Mouse (Mus musculus) limb, embryonic 13.5 days (tissue): ENCODE results near the gene Cdh6. TPM values are rescaled to one million over a fixed set of nuclear protein-coding genes. Genes with fewer than 3 reads are reported as not detected.

Experiments
- ATAC-seq: fragments of 200-750 bp; cut with Nextera tagmentation; 2 replicates; pipeline ENCODE4 v1.8.0; 2017; ENCODE audit warnings: low read depth, moderate number of reproducible peaks, moderate TSS enrichment; ENCODE audit not compliant: low FRiP score
- H3K27ac ChIP-seq: fragments of 300-500 bp; sonication (generic); 2 replicates; pipeline ENCODE4 v1.5.1; 2015; ENCODE audit warnings: inconsistent platforms, mild to moderate bottlenecking, moderate library complexity
- H3K27me3 ChIP-seq: fragments of 300-500 bp; sonication (generic); 2 replicates; pipeline ENCODE4 v1.6.1; 2015; ENCODE audit warnings: mild to moderate bottlenecking, inconsistent platforms
- H3K36me3 ChIP-seq: fragments of 300-500 bp; sonication (generic); 2 replicates; pipeline ENCODE4 v1.6.1; 2015; ENCODE audit warnings: inconsistent platforms, mild to moderate bottlenecking, moderate library complexity
- H3K4me1 ChIP-seq: fragments of 300-500 bp; sonication (generic); 2 replicates; pipeline ENCODE4 v1.6.1; 2015; ENCODE audit warnings: inconsistent platforms
- H3K4me2 ChIP-seq: fragments of 300-500 bp; sonication (generic); replicated peaks from 2 replicates; pipeline ENCODE4 v1.6.1; 2015; ENCODE audit warnings: inconsistent platforms, mild to moderate bottlenecking, moderate library complexity
- H3K4me3 ChIP-seq: fragments of 300-500 bp; sonication (generic); 2 replicates; pipeline ENCODE4 v1.5.1; 2015; ENCODE audit warnings: moderate library complexity, mild to moderate bottlenecking, inconsistent platforms
- H3K9ac ChIP-seq: fragments of 300-500 bp; sonication (generic); 2 replicates; pipeline ENCODE4 v1.6.1; 2015; ENCODE audit warnings: mild to moderate bottlenecking, inconsistent platforms
- H3K9me3 ChIP-seq: fragments of 300-500 bp; sonication (generic); 2 replicates; pipeline ENCODE4 v1.6.1; 2016; ENCODE audit warnings: inconsistent platforms
- WGBS: fragments of 180-500 bp; shearing (Covaris S2); methylation state at CpG from one replicate; pipeline ENCODE4 v1.1.7; 2015; 5-methylcytosine and 5-hydroxymethylcytosine counted together
- polyA plus RNA-seq: library from polyadenylated mRNA; unstranded; fragments of >200 nt; fragmentation: Nextera tagmentation; extraction: Ambion mirVana; gene quantifications from 2 replicates; pipeline ENCODE4 v1.2.1, GENCODE M21; 2015

Gene Cdh6
- polyA plus RNA-seq, 1 experiment from 2014 or later: 14.3 TPM

- no peak overlapping the region for H3K4me3 ChIP-seq
- no peak overlapping the region for H3K4me2 ChIP-seq
- no peak overlapping the region for H3K9ac ChIP-seq
- WGBS: 77% methylated on average over 2 of the region's 2 CpGs
- H3K4me1 ChIP-seq: no peaks in the 10 kb centered on the region
- H3K27ac ChIP-seq: no peak overlapping the region
- H3K36me3 ChIP-seq: no peaks in the 10 kb centered on the region
- no peaks in the 10 kb centered on the region for H3K9me3 ChIP-seq
- no peak for ATAC-seq
- no peaks in the 10 kb centered on the region for H3K27me3 ChIP-seq
Observed at GRCm38 (mm10) chr15:13030641-13031040, 142.8 kb downstream of the Cdh6 start.

- Histone ChIP-seq H3K4me3 (no peak overlapping the region), H3K9ac (no peak overlapping the region), H3K36me3 (no peaks in the 10 kb centered on the region), H3K9me3 (no peaks in the 10 kb centered on the region), H3K4me2 (no peak overlapping the region), H3K27ac (no peak overlapping the region), H3K4me1 (no peaks in the 10 kb centered on the region), H3K27me3 (no peaks in the 10 kb centered on the region)
- no peak for ATAC-seq
- 40% methylated on average over 5 of the region's 5 CpGs for WGBS
Observed at GRCm38 (mm10) chr15:13027513-13027912, 146.0 kb downstream of the Cdh6 start.

- Histone ChIP-seq H3K9ac (no peak overlapping the region), H3K4me2 (no peak overlapping the region), H3K27ac (no peak overlapping the region), H3K4me1 (no peaks in the 10 kb centered on the region), H3K36me3 (no peaks in the 10 kb centered on the region), H3K4me3 (no peak overlapping the region), H3K27me3 (no peaks in the 10 kb centered on the region), H3K9me3 (peaks cover 7% of the 10 kb centered on the region; the same call in 1 of the 2 replicates)
- WGBS: 47% methylated on average over 2 of the region's 2 CpGs
- no peak for ATAC-seq
Observed at GRCm38 (mm10) chr15:13016756-13017357, 156.6 kb downstream of the Cdh6 start.

GRCm38 (mm10) chr15:13008803-13009202, 164.7 kb downstream of the Cdh6 start:
- 0 out of 2 replicates have a peak, but pooled peaks cover 3% of the 10 kb centered on the region for H3K9me3 ChIP-seq
- no peak for ATAC-seq
- H3K4me3 ChIP-seq: no peak overlapping the region
- H3K4me2 ChIP-seq: no peak overlapping the region
- no peaks in the 10 kb centered on the region for H3K36me3 ChIP-seq
- 62% methylated on average over 4 of the region's 4 CpGs for WGBS
- no peak overlapping the region for H3K27ac ChIP-seq
- H3K27me3 ChIP-seq: no peaks in the 10 kb centered on the region
- no peaks in the 10 kb centered on the region for H3K4me1 ChIP-seq
- H3K9ac ChIP-seq: no peak overlapping the region

GRCm38 (mm10) chr15:13005934-13006333, 167.5 kb downstream of the Cdh6 start:
- no peaks in the 10 kb centered on the region for H3K27me3 ChIP-seq
- H3K36me3 ChIP-seq: no peaks in the 10 kb centered on the region
- no peak overlapping the region for H3K4me2 ChIP-seq
- no peaks in the 10 kb centered on the region for H3K9me3 ChIP-seq
- H3K27ac ChIP-seq: no peak overlapping the region
- no peak overlapping the region for H3K9ac ChIP-seq
- no peak overlapping the region for H3K4me3 ChIP-seq
- ATAC-seq: no peak
- 74% methylated on average over 13 of the region's 13 CpGs for WGBS
- no peaks in the 10 kb centered on the region for H3K4me1 ChIP-seq

GRCm38 (mm10) chr15:13001549-13001948, 171.9 kb downstream of the Cdh6 start:
- no peak overlapping the region for H3K4me3 ChIP-seq
- WGBS: 77% methylated on average over 7 of the region's 7 CpGs
- ATAC-seq: no peak

GRCm38 (mm10) chr15:12994563-12995359, 178.7 kb downstream of the Cdh6 start:
- H3K4me2 ChIP-seq: no peak overlapping the region
- no peaks in the 10 kb centered on the region for H3K36me3 ChIP-seq
- 84% methylated on average over 9 of the region's 9 CpGs for WGBS
- H3K27me3 ChIP-seq: no peaks in the 10 kb centered on the region
- no peak overlapping the region for H3K4me3 ChIP-seq
- no peaks in the 10 kb centered on the region for H3K4me1 ChIP-seq
- no peak overlapping the region for H3K27ac ChIP-seq
- no peak for ATAC-seq
- H3K9me3 ChIP-seq: peaks cover 2% of the 10 kb centered on the region; the same call in 1 of the 2 replicates
- H3K9ac ChIP-seq: no peak overlapping the region

More at GRCm38 (mm10) chr15:13001549-13001948, 171.9 kb downstream of the Cdh6 start:
- no peaks in the 10 kb centered on the region for H3K4me1 ChIP-seq
- H3K27me3 ChIP-seq: no peaks in the 10 kb centered on the region
- no peaks in the 10 kb centered on the region for H3K36me3 ChIP-seq
- H3K27ac ChIP-seq: no peak overlapping the region
- no peaks in the 10 kb centered on the region for H3K9me3 ChIP-seq
- H3K9ac ChIP-seq: no peak overlapping the region
- no peak overlapping the region for H3K4me2 ChIP-seq
